Mouse (Mus musculus) frontal cortex, adult (tissue): ENCODE data around the gene Lsg1.
A peak's percentile ranks its signal among the peaks of the same experiment; 100 is the strongest.

Experiments
- ATAC-seq: cut with Nextera tagmentation; 2 replicates; pipeline ENCODE4 v1.9.2; 2017; ENCODE audit warnings: mild to moderate bottlenecking, moderate library complexity, mixed read lengths; ENCODE audit not compliant: low TSS enrichment

The Lsg1 gene

DNA sequence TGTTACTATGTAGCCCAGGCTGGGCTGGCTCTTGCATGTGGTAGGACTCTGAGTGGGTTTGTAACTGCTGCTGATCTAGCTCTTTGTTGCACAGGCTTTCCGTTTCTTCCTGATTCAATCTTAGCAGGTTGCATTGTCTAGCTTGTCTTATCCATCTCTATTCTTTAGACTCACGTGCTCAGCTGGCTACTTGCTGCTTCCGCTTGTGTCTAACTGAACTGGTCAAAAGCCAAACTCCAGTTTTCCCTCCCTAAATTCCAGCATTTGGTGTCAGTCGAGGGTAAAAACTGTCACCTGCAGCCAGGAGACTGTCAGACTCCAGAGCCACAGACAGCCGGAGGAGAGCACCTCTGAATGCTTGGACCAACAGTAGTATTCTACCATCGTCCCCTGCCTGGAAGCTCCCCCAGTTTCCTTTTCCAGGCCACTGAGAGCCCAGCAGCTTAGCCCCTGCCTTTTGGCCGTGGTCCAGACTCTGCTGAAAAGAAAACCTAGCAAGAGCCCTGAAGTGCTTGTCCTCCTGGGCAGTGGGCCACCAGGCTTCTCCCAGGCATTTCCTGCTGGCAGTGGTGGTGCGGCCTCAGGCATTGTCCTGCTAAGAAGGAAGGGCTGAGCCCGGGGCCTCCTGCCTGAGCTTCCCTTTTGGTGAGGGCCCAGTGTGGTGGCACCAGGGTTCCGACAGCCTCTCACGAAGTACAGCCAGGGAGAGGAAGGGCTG lies 34.6 kb downstream of the Lsg1 start:
- ATAC-seq = peak; percentile 8; the same call in 1 of the 2 replicates

DNA sequence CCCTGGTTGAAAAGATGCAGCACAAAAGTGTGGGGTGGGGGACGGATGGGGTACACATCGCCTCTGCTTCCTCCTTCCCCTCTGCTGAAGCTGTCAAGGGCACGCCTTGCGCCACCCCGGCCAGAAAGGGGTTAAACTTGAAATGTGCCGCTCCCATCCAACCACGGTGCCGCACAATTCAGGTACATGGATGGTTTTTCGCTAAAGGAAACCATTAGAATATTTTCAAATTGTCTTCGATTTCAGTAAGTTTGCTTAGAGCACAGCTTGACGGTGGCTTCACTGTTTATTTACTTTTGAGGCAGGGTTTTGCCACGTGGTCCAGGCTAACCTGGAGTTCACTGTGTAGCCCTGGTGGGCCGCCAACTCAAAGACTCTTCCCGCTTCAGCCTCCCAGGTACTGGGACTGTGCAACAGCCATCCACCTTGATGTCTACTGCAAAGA lies 36.6 kb downstream of the Lsg1 start, which contains the start of gene Tmem44:
Gene Tmem44, minus strand, starts transcription at position 95 of the 445 bp plus-strand sequence.
- ATAC-seq = peak; percentile 20; the same call in 1 of the 2 replicates

DNA sequence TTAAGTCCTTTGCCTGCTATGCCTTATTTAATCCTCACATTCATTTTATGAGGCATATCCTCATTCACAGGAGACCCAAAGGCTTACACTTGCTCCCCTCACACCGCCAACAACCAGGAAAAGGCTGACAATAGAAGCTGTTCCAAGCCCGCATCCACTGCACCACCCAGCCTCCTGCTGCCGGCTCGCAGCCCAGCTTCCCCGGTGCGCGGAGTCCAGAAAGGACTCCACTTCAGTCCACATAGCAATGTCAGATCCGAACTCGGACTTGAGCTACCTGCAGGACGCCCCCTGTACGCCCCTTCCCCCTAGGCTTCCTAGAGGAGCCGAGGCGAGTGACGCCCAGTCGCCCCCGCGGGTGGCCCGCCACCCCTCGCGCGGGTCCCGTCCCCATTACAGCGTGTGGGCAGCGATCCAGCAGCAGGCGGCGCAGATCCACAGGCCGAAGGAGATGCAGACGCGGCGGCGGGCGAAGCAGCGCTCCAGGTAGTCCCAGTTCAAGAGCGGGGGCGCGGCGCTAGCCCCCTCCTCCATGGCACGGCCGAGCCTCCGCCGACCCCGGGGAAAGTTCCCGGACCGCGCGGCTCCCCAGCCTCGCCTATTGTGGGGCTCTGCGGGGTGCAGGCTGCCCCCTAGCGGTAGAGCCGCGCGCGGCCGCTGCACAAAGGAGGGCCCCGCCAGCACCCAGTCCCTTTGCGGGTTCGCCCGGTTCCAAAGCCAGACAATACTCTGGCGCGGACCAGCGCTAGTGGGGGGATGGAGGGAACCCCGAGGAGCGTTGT lies 37.2 kb downstream of the Lsg1 start:
- peak; percentile 70 for ATAC-seq

DNA sequence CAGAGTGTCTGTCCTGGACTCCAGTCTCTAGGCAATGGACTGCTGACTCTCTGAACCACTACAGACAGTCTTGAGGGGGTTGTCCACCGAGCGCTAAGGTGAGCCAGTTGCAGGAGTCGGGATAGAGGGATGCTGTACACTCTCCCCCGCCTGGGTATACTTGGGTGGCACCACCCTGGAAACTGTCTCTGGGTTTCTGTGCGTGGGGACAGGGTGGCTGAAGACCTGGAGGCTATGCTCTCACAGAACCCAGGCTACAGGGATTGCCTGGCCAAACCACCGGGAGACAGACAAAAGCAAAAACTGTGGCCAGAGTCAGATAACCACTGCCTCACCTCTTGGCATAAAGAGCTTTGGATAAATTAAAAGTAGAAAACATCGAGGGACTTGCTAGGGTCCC lies 37.9 kb downstream of the Lsg1 start:
- ATAC-seq = peak; percentile 10

DNA sequence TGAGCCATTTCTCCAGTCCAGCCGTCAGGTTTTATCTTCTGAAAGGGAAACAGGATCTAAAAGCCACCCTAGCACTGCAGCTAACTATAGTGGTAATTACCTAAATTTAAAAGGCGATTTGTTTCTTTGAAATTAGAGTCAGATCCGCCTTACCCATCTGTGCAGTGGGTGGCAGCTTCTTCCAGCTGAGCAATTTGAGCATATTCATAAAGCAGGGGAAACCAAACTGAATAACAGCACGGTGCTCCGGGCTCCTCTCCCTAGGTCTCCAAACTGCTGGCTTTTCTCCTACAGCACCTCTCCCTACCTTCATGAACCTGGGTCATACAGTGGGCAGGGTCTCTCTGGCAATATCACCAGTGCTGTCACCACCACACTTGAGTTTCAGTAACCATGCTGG lies 39.1 kb downstream of the Lsg1 start:
- ATAC-seq = peak; percentile 67

GRCm38 (mm10) chr16:30544693-30545092 lies 42.7 kb downstream of the Lsg1 start:
- no peak for ATAC-seq

DNA sequence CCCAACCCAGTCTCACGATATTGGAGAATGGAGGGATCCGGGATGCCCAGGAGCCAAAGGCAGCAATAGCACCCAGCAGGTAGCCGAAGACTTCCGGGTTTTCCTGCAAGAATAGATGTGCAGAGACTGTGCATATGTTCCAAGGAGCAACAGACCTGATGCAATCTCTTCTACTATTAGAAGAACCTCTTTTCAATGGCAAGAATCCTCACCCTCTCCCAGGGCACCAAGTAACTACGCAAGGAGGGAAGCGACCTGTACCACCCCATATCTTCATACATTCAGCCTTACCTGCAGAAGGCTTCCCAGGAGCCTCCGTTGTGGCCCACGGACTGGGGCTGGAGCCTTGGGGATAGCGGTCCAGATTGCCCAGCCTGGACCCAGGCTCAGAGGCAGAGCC lies 44.0 kb downstream of the Lsg1 start:
- ATAC-seq = no peak

DNA sequence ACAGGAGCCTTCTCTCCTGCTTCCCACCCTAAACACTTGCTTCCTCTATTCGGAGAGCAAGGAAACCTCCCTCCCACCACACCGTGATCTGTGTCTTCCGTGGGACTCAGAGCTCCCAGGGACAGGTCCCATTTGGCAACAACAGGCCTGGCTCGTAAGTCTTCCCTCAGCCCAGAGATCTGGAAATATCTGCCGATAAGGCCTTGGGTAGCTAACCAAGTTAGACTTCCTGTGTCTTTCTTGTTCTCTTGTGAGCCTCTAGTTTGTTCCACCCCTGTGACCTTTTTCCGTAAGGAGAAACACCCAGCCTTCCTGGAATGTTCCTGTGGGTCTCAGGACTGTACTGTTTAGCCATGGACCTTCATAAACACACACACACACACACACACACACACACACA lies 44.6 kb downstream of the Lsg1 start:
- no peak for ATAC-seq

GRCm38 (mm10) chr16:30540107-30541001 lies 47.0 kb downstream of the Lsg1 start:
- peak; percentile 36 for ATAC-seq

GRCm38 (mm10) chr16:30539433-30539832 lies 48.0 kb downstream of the Lsg1 start:
- ATAC-seq = peak; percentile 64; the same call in 1 of the 2 replicates

DNA sequence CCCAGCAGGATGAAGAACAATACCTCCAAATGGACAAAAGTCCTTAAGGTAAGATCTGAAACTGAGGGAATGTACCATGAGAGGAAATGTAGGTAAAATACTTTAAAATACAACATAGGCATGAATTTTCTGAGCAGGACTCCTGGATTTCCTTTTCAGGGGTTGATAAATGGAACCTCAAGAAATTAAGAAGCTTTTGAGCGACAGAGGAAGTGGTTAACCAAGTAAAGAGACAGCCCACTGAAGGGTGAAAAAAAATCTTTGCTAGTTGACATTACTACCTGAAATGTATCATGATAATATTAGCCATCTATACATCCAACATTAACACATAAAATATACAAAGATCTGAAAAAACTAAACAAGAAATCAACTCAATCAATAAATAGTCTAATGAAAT lies 52.3 kb downstream of the Lsg1 start:
- ATAC-seq = no peak

- ATAC-seq = no peak
Observed at GRCm38 (mm10) chr16:30533592-30533991, 53.8 kb downstream of the Lsg1 start.

GRCm38 (mm10) chr16:30532929-30533328 lies 54.5 kb downstream of the Lsg1 start:
- ATAC-seq = no peak

DNA sequence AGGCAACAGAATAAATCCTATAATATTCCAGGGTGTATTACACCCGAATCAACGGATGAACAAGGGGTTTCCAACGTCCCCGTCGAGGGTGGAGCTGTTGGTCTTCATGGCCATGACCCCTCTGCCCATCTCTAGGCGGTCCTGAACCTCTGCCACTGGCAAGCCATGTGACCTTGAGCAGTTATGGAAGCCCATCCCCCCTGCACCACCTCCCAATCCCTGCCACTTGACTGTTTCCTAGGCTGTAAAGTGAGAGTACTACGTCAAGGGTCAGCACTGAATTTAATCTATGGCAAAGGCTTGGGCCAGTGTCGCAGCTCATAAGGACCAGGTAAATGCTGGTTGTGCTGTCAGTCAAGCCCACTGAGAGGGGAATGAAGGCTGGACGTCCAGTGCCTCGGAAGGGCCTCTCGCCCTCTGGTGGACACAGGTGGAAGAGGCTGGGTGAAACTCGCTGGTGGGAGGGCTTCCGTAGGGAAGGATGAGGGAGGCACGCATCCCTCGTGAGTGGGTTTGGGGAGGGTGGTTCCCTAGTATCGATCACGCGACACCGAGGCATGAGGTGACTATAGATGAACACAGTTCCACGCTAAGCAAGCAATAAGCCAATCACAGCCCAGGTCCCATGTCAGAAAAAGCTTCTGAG lies 55.5 kb downstream of the Lsg1 start:
- ATAC-seq = peak; percentile 58; the same call in 1 of the 2 replicates

DNA sequence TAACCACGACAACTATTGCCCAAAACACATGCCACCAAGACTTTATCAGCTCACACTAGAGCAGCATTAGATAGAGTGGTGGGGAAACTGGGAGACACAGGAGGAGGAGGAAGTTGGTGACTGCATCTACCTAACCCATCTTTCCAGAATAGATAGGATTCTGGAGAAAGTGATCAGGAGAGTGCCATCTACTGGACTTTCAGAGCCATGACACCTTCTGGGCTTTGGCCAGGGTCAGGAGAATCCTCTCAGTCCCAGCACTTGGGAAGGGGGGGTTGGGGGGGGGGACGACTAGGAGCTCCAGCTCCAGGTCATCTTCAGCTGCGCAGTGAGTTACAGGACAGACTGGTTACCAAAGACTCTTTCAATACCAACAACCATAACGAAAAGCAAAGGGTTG lies 56.6 kb downstream of the Lsg1 start:
- peak; percentile 47 for ATAC-seq

DNA sequence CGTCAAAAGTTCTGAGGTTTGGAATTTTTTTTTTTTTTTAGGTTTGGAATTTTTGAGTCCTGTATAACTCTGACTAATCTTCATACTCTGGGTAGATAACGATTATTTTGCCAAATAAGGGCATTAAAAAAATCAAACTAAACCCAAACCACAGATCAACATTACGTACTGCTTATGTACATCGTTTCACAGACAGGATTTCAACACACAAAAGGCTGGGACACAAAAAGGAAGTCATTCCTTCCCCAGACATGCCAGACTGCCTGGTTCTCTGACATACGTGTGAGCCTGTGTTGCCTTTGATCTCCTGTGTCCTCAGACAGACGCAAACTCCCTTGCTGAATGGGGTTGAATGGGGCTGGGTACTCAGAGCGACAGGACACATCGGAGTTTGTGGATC lies 59.0 kb downstream of the Lsg1 start:
- no peak for ATAC-seq

GRCm38 (mm10) chr16:30527889-30528288 lies 59.5 kb downstream of the Lsg1 start:
- ATAC-seq = no peak

GRCm38 (mm10) chr16:30525756-30526155 lies 61.6 kb downstream of the Lsg1 start:
- 0 out of 2 replicates have a peak, but pooled peaks have one; percentile 28 for ATAC-seq

- no peak for ATAC-seq
Observed at GRCm38 (mm10) chr16:30524481-30524880, 62.9 kb downstream of the Lsg1 start.

DNA sequence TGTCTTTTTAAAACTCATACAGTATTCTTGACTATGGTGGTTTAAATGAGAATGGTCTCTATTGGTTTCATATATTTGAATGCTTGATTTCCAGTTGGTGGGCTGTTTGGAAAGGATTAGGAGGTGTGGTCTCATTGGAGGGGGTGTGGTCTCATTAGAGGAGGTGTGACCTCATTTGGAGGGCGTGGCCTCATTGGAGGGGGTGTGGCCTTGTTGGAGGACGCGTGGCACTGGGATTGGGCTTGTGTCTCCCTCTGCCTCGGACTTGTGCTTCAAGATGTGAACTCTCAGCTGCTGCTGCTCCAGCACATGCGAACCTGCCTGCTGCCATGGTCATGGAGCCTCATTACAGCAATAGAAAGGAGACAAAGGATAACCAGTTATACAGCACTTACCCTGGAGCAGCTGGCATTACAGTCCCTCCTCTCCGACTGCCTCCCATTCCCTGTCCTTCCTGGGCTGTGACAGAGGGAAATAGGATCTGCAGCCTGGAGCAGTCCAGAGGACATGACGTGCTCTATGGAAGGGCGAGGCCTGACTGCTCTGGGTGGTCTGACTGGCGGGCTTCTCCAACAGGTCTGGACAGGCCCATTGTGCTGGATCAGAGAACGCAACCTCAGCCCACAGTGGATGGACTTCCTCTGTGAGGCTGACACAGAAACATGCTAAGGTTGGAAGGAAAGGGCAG lies 65.0 kb downstream of the Lsg1 start:
- ATAC-seq = no peak

DNA sequence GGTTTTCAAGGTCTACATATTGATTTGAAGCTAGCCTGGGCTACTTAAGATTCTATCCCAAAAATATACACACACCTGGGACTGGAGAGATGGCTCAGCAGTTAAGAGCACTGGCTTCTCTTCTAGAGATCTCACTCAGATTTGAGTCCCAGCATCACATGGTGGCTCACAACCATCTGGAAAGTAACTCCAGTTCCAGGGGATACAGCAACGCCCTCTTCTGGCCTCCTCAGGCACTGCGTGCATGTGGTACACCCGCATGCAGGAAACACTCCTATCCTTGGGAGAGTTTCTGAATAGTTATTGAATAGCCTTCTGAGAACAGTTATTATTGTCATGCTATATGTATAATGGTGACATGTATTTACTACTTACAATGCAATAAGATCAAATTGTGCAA lies 66.2 kb downstream of the Lsg1 start:
- no peak for ATAC-seq
